Mouse (Mus musculus) cerebellum, adult 8-10 months (tissue): ENCODE measurements around the gene Fastkd1.
"Not testable (repeated sequence)": the region's sequence is repeated elsewhere in the genome, so short reads cannot be mapped to it uniquely, and the experiment has no call there.

Source experiments
- DNase-seq: peaks from one replicate; pipeline ENCODE4 v3.0.0; 2022

Fastkd1 gene

GRCm38 (mm10) chr2:69668414-69668813, 44.9 kb downstream of the Fastkd1 start:
- no peak for DNase-seq

GRCm38 (mm10) chr2:69667656-69668055, 45.7 kb downstream of the Fastkd1 start:
- DNase-seq: no peak

- no peak for DNase-seq
Measured at GRCm38 (mm10) chr2:69663827-69664476, 49.4 kb downstream of the Fastkd1 start.

- no peak for DNase-seq
Measured at GRCm38 (mm10) chr2:69659326-69659725, 54.0 kb downstream of the Fastkd1 start.

- no peak for DNase-seq
Measured at GRCm38 (mm10) chr2:69649716-69650115, 63.6 kb downstream of the Fastkd1 start.

GRCm38 (mm10) chr2:69646726-69647490, 66.4 kb downstream of the Fastkd1 start, which contains the start of gene Bbs5:
Bbs5 (plus strand) TSS chr2:69647171.
- peak; percentile 92 for DNase-seq

- no peak for DNase-seq
Measured at GRCm38 (mm10) chr2:69644968-69645617, 68.2 kb downstream of the Fastkd1 start.

- no peak for DNase-seq
Measured at GRCm38 (mm10) chr2:69640100-69640499, 73.2 kb downstream of the Fastkd1 start.

GRCm38 (mm10) chr2:69637989-69638388, 75.3 kb downstream of the Fastkd1 start:
- not testable (repeated sequence) for DNase-seq
